Mouse (Mus musculus) limb, embryonic 14.5 days (tissue): ENCODE data around the gene Vezf1. TPM values are rescaled to one million over a fixed set of nuclear protein-coding genes. Genes with fewer than 3 reads are reported as not detected.

ENCODE experiments used
- ATAC-seq: fragments of 200-750 bp; cut with Nextera tagmentation; 2 replicates; pipeline ENCODE4 v1.8.0; 2017; ENCODE audit warnings: low read depth, moderate number of reproducible peaks, moderate TSS enrichment; ENCODE audit not compliant: low FRiP score
- DNase-seq: peaks from one replicate; pipeline ENCODE4 v3.0.0-alpha.2; 2015; ENCODE audit warnings: low spot score
- H3K27ac ChIP-seq: fragments of 300-500 bp; sonication (generic); replicated peaks from 2 replicates; pipeline ENCODE4 v1.5.1; 2014; ENCODE audit warnings: low read depth, mild to moderate bottlenecking, low read length, moderate library complexity, mixed read lengths
- H3K27me3 ChIP-seq: fragments of 300-500 bp; sonication (generic); 2 replicates; pipeline ENCODE4 v1.6.1; 2014; ENCODE audit warnings: low read length, mixed read lengths; ENCODE audit not compliant: control insufficient read depth, insufficient read depth
- H3K36me3 ChIP-seq: fragments of 300-500 bp; sonication (generic); 2 replicates; pipeline ENCODE4 v1.6.1; 2014; ENCODE audit warnings: mild to moderate bottlenecking, low read length, moderate library complexity, mixed read lengths; ENCODE audit not compliant: control insufficient read depth, insufficient read depth
- H3K4me1 ChIP-seq: fragments of 300-500 bp; sonication (generic); 2 replicates; pipeline ENCODE4 v1.6.1; 2014; ENCODE audit warnings: antibody characterized with exemption, low read length, mixed read lengths; ENCODE audit not compliant: control insufficient read depth, insufficient read depth
- H3K4me2 ChIP-seq: fragments of 300-500 bp; sonication (generic); replicated peaks from 2 replicates; pipeline ENCODE4 v1.6.1; 2014; ENCODE audit warnings: low read depth, mild to moderate bottlenecking, low read length, moderate library complexity; ENCODE audit not compliant: severe bottlenecking
- H3K4me3 ChIP-seq: fragments of 300-500 bp; sonication (generic); replicated peaks from 2 replicates; pipeline ENCODE4 v1.5.1; 2014; ENCODE audit warnings: low read length
- H3K9ac ChIP-seq: fragments of 300-500 bp; sonication (generic); 2 replicates; pipeline ENCODE4 v1.6.1; 2014; ENCODE audit warnings: mild to moderate bottlenecking, low read depth, low read length, moderate library complexity; ENCODE audit not compliant: severe bottlenecking
- H3K9me3 ChIP-seq: fragments of 300-500 bp; sonication (generic); 2 replicates; pipeline ENCODE4 v1.6.1; 2016; ENCODE audit warnings: low read length; ENCODE audit not compliant: control insufficient read depth
- POLR2A ChIP-seq: fragments of 200-500 bp; IDR thresholded peaks from 2 replicates; pipeline ENCODE4 v1.8.0; 2012; ENCODE audit warnings: inconsistent platforms, mild to moderate bottlenecking, moderate library complexity, borderline replicate concordance; ENCODE audit not compliant: insufficient read depth, insufficient read length; ENCODE audit errors: extremely low read depth
- WGBS: fragments of 180-500 bp; shearing (Covaris S2); extraction: QIAGEN DNeasy Blood & Tissue Kit; methylation state at CpG from one replicate; pipeline ENCODE4 v1.1.7; 2014; 5-methylcytosine and 5-hydroxymethylcytosine counted together
- polyA plus RNA-seq, 2 experiments: library from polyadenylated mRNA; depleted of rRNA in 1 of 2; stranded (reverse) in 1 of 2; unstranded in 1 of 2; fragments of >200 nt; fragmentation: Nextera tagmentation in 1 of 2; extraction: Ambion mirVana in 1 of 2; gene quantifications; 2 replicates each; pipeline versions ENCODE4 v1.2.1 to v1.2.3; 2012 to 2014

Gene Vezf1
- polyA plus RNA-seq, 2 experiments, result 35.3 to 42.7 TPM

DNA sequence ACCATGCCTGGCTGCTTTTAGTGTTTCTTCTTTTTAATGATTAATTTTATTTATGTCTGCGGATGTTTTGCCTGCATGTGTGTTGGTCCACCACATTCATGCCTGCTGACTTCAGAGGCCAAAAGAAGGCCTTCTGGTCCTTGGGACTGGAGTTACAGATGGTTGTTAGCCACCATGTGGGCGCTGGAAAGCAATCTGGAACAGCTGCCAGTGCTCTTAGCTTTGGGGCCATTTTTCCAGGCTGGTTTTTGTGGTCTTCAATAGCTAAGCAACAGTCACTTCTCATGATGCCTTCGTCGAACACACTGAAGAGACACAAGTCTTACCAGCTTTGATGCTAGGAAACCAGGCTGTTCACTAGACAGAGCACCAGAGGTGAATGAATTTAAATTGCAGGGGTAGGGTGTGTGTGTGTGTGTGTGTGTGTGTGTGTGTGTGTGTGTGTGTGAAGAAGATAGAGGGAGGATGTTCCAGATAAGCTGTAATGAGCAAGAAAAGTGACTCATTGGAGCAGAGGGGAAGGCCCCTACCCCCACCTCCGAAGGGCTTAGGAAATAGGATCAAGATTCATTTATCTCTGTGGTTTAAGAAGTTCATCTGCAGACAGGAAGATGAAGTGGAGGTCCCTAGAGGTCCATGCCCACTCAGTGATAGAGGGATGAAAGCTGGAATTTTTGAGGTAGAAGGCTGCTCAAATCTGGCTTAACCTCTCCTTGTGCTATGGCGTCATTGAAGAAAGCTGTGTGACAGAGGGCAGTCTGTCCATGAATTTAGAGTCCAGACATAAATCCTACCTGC lies 37.6 kb downstream of the Vezf1 start:
- Histone ChIP-seq H3K27ac (no peak overlapping the region), H3K9ac (no peak overlapping the region), H3K9me3 (no peaks in the 10 kb centered on the region), H3K4me1 (peaks cover 1% of the 10 kb centered on the region; the same call in 1 of the 2 replicates), H3K4me2 (no peak overlapping the region), H3K27me3 (no peaks in the 10 kb centered on the region), H3K4me3 (no peak overlapping the region), H3K36me3 (no peaks in the 10 kb centered on the region; the same call in 1 of the 2 replicates)
- TF ChIP-seq POLR2A, result no peak
- ATAC-seq (no peak), DNase-seq (no peak)
- whole genome bisulfite sequencing, result 73% methylated on average over 6 of the region's 6 CpGs

- Histone ChIP-seq H3K4me1 (no peaks in the 10 kb centered on the region), H3K4me2 (no peak overlapping the region), H3K9me3 (no peaks in the 10 kb centered on the region), H3K36me3 (no peaks in the 10 kb centered on the region; the same call in 1 of the 2 replicates), H3K27ac (no peak overlapping the region), H3K4me3 (no peak overlapping the region), H3K27me3 (no peaks in the 10 kb centered on the region), H3K9ac (no peak overlapping the region)
- ATAC-seq, result no peak
- TF ChIP-seq POLR2A, result no peak
- no peak for DNase-seq
- WGBS, result 79% methylated on average over 8 of the region's 8 CpGs
Measured at GRCm38 (mm10) chr11:88106292-88106554, 38.1 kb downstream of the Vezf1 start.

GRCm38 (mm10) chr11:88107365-88107764 lies 39.3 kb downstream of the Vezf1 start:
- Histone ChIP-seq H3K4me1 (no peaks in the 10 kb centered on the region), H3K4me2 (no peak overlapping the region), H3K9me3 (no peaks in the 10 kb centered on the region), H3K27me3 (no peaks in the 10 kb centered on the region), H3K27ac (no peak overlapping the region), H3K36me3 (no peaks in the 10 kb centered on the region), H3K9ac (no peak overlapping the region), H3K4me3 (no peak overlapping the region)
- DNase-seq, result no peak
- no peak for ATAC-seq
- whole genome bisulfite sequencing, result 65% methylated on average over 4 of the region's 4 CpGs
- TF ChIP-seq POLR2A, result no peak

- no peaks in the 10 kb centered on the region for H3K9me3 ChIP-seq
- no peak overlapping the region for H3K4me2 ChIP-seq
- no peak overlapping the region for H3K9ac ChIP-seq
- no peak overlapping the region for H3K27ac ChIP-seq
- no peak for DNase-seq
- ATAC-seq, result no peak
- 58% methylated on average over 9 of the region's 9 CpGs for WGBS
- peaks cover 11% of the 10 kb centered on the region; the same call in 1 of the 2 replicates for H3K4me1 ChIP-seq
- H3K27me3 ChIP-seq, result no peaks in the 10 kb centered on the region
- H3K4me3 ChIP-seq, result no peak overlapping the region
- no peak for TF ChIP-seq POLR2A
- H3K36me3 ChIP-seq, result no peaks in the 10 kb centered on the region
Measured at GRCm38 (mm10) chr11:88110031-88110594, 42.0 kb downstream of the Vezf1 start.

- 63% methylated on average over 13 of the region's 13 CpGs for WGBS
- TF ChIP-seq POLR2A, result no peak
- no peak overlapping the region for H3K4me3 ChIP-seq
- H3K27ac ChIP-seq, result no peak overlapping the region
- H3K9ac ChIP-seq, result no peak overlapping the region
- ATAC-seq, result no peak
- H3K27me3 ChIP-seq, result no peaks in the 10 kb centered on the region
- DNase-seq, result no peak
- no peaks in the 10 kb centered on the region for H3K36me3 ChIP-seq
- peaks cover 21% of the 10 kb centered on the region; the same call in 1 of the 2 replicates for H3K4me1 ChIP-seq
- no peaks in the 10 kb centered on the region for H3K9me3 ChIP-seq
- no peak overlapping the region for H3K4me2 ChIP-seq
Measured at GRCm38 (mm10) chr11:88112078-88112477, 44.0 kb downstream of the Vezf1 start.
